Mouse (Mus musculus): ENCODE measurements around the gene Cbx2. TPM values are rescaled to one million over a fixed set of nuclear protein-coding genes. Genes with fewer than 3 reads are reported as not detected.
A peak's percentile ranks its signal among the peaks of the same experiment; 100 is the strongest.

Gene Cbx2
- polyA plus RNA-seq, 1 experiment from 2014 or later, result 5.7 TPM

GRCm38 (mm10) chr11:118992781-118993180 lies 30.0 kb upstream of the Cbx2 start:
- H3K36me3 ChIP-seq (ENCODE audit: control insufficient read depth, insufficient read depth, low read length), result no peaks in the 10 kb centered on the region
- H3K9me3 ChIP-seq (ENCODE audit: control insufficient read depth, low read length), result no peaks in the 10 kb centered on the region
- no peak for ATAC-seq (ENCODE audit: low read depth)
- no peaks in the 10 kb centered on the region for H3K27me3 ChIP-seq (ENCODE audit: control insufficient read depth, insufficient read depth, low read length)
- H3K4me2 ChIP-seq (ENCODE audit: low read depth, low read length), result no peak overlapping the region
- H3K4me1 ChIP-seq (ENCODE audit: control insufficient read depth, insufficient read depth, low read length), result no peaks in the 10 kb centered on the region
- H3K27ac ChIP-seq (ENCODE audit: low read depth, low read length), result no peak overlapping the region
- H3K9ac ChIP-seq (replicated peaks; ENCODE audit: low read depth, low read length), result no peak overlapping the region
- H3K4me3 ChIP-seq (ENCODE audit: low read depth, low read length), result no peak overlapping the region
- WGBS, result 80% methylated on average over 3 of the region's 3 CpGs

GRCm38 (mm10) chr11:118995448-118995847 lies 27.3 kb upstream of the Cbx2 start:
- Histone ChIP-seq H3K36me3 (ENCODE audit: control insufficient read depth, insufficient read depth, low read length) (no peaks in the 10 kb centered on the region), H3K27ac (ENCODE audit: low read depth, low read length) (no peak overlapping the region), H3K4me2 (ENCODE audit: low read depth, low read length) (no peak overlapping the region), H3K4me1 (ENCODE audit: control insufficient read depth, insufficient read depth, low read length) (peaks cover 15% of the 10 kb centered on the region), H3K27me3 (ENCODE audit: control insufficient read depth, insufficient read depth, low read length) (no peaks in the 10 kb centered on the region), H3K9ac (replicated peaks; ENCODE audit: low read depth, low read length) (no peak overlapping the region), H3K9me3 (ENCODE audit: control insufficient read depth, low read length) (no peaks in the 10 kb centered on the region), H3K4me3 (ENCODE audit: low read depth, low read length) (no peak overlapping the region)
- WGBS, result 30% methylated on average over 4 of the region's 4 CpGs
- ATAC-seq (ENCODE audit: low read depth), result no peak

DNA sequence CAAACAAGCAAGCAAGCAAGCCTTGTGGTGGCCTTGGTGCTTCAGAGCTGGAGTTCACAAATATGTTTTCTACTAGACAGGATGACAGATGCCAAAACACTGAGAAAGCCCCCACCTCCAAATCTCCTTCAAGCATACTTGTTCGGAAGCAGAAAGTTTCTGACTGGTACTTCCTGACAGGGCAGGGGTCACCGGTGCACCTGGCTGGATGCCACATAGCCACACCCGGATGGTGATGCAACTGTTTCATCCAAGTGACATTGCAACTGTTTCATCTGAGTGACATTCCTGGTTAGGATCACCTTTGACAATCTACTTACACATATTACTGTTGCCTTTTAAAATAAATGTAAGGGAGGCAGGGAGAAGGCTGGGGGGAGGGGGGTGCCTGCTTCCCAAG lies 25.6 kb upstream of the Cbx2 start:
- Histone ChIP-seq H3K27me3 (ENCODE audit: control insufficient read depth, insufficient read depth, low read length) (no peaks in the 10 kb centered on the region), H3K9ac (replicated peaks; ENCODE audit: low read depth, low read length) (no peak overlapping the region), H3K27ac (ENCODE audit: low read depth, low read length) (no peak overlapping the region), H3K36me3 (ENCODE audit: control insufficient read depth, insufficient read depth, low read length) (no peaks in the 10 kb centered on the region), H3K9me3 (ENCODE audit: control insufficient read depth, low read length) (no peaks in the 10 kb centered on the region), H3K4me3 (ENCODE audit: low read depth, low read length) (no peak overlapping the region), H3K4me1 (ENCODE audit: control insufficient read depth, insufficient read depth, low read length) (peaks cover 15% of the 10 kb centered on the region), H3K4me2 (ENCODE audit: low read depth, low read length) (no peak overlapping the region)
- ATAC-seq (ENCODE audit: low read depth), result no peak
- 84% methylated on average over 3 of the region's 3 CpGs for WGBS

DNA sequence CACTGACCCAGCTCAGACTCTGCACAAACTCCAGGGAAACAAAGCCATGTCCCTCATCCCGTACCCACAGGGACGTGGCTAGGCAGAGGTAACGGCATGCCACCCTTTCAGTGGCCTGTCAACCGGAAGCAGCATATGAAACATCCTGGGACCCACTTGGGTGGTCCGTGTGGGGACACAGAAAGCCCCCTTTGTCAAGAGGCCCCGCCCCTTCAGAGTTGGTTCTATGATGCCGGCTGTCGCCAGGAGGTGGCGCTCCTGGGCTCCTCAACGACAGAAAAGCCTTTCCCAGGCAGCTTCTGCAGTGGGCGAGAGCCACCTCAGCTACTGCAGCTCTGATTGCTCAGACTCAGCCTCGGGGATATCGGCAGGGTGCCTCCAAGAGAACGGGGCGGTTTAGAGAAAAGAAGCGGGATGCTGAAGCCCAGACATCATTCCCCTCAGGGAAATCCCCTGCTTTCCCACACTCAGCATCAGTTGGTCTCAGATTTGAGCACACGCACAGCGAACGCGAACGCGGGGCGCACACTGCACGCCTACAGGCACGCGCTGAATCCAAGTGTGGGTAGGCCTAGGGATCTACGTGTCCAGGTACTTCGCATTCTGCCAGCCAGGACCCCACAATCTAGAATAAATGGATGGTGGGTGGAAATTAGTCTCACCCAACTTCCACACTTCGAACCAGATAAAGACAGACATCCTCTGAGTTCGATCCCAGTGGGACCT lies 24.1 kb upstream of the Cbx2 start:
- no peaks in the 10 kb centered on the region for H3K36me3 ChIP-seq (ENCODE audit: control insufficient read depth, insufficient read depth, low read length)
- ATAC-seq (ENCODE audit: low read depth), result peak; percentile 74
- H3K4me3 ChIP-seq (ENCODE audit: low read depth, low read length), result peak overlapping the region; percentile 18; the same call in 1 of the 2 replicates
- H3K9ac ChIP-seq (replicated peaks; ENCODE audit: low read depth, low read length), result peak overlapping the region; percentile 25; the same call in 1 of the 2 replicates
- 8% methylated on average over 30 of the region's 30 CpGs for WGBS
- H3K4me2 ChIP-seq (ENCODE audit: low read depth, low read length), result peak overlapping the region; percentile 42
- peak overlapping the region; percentile 78 for H3K27ac ChIP-seq (ENCODE audit: low read depth, low read length)
- no peaks in the 10 kb centered on the region for H3K27me3 ChIP-seq (ENCODE audit: control insufficient read depth, insufficient read depth, low read length)
- H3K4me1 ChIP-seq (ENCODE audit: control insufficient read depth, insufficient read depth, low read length), result peaks cover 15% of the 10 kb centered on the region
- H3K9me3 ChIP-seq (ENCODE audit: control insufficient read depth, low read length), result no peaks in the 10 kb centered on the region

- 2% methylated on average over 26 of the region's 26 CpGs for WGBS
- Histone ChIP-seq H3K27me3 (ENCODE audit: control insufficient read depth, insufficient read depth, low read length) (no peaks in the 10 kb centered on the region), H3K9ac (replicated peaks; ENCODE audit: low read depth, low read length) (0 out of 2 replicates have a peak overlapping the region, but pooled peaks have one; percentile 12), H3K36me3 (ENCODE audit: control insufficient read depth, insufficient read depth, low read length) (no peaks in the 10 kb centered on the region), H3K4me2 (ENCODE audit: low read depth, low read length) (peak overlapping the region; percentile 42), H3K4me1 (ENCODE audit: control insufficient read depth, insufficient read depth, low read length) (peaks cover 15% of the 10 kb centered on the region), H3K4me3 (ENCODE audit: low read depth, low read length) (no peak overlapping the region), H3K9me3 (ENCODE audit: control insufficient read depth, low read length) (no peaks in the 10 kb centered on the region), H3K27ac (ENCODE audit: low read depth, low read length) (peak overlapping the region; percentile 78)
- peak; percentile 57 for ATAC-seq (ENCODE audit: low read depth)
Measured at GRCm38 (mm10) chr11:118999361-118999804, 23.4 kb upstream of the Cbx2 start.

DNA sequence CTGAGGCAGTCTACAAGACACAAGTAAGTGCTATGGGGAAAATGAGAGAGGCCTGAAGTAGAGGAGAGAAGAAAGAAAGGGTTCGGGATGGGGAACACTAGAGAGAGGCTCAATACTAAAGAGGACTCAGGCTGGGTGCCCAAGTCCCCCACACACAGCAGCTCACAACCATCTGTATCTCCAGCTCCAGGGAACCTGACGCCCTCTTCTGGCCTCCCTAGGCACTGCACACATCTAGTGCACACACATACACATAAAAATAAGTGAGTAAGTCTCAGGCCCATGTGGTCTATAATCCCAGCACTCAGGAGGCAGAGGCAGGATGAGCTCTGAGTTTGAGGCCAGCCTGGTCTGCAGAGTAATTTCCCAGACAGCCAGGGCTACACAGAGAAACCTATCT lies 21.9 kb upstream of the Cbx2 start:
- H3K27ac ChIP-seq (ENCODE audit: low read depth, low read length), result no peak overlapping the region
- WGBS, result 72% methylated on average over 2 of the region's 2 CpGs
- ATAC-seq (ENCODE audit: low read depth), result no peak

DNA sequence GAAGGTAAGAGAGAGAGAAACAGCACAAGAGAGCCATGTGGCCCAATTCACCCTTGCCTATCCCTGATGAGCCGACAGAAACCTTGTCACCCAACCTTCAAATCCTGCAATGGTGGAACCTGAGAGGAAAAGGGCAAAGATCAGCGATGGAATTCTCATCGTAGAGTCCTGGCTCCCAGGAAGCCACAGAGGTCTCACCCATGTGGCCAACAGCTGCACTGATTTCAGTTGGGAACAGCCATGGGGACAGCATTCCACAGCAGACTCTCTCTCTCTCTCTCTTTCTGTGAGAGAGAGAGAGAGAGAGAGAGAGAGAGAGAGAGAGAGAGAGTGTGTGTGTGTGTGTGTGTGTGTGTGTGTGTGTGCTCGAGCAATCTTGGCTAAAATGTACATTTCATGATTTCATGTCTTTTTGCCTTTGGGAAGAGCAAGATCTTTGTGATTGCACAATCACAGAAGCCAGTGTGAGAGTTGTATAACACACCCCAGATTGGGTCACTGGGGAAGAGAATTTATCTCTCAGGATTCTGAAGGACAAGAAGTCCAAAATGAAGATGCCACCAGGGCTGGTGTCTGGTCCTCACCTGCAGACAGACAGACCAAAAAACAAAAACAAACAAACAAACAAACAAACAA lies 21.2 kb upstream of the Cbx2 start:
- Histone ChIP-seq H3K9me3 (ENCODE audit: control insufficient read depth, low read length) (no peaks in the 10 kb centered on the region), H3K27me3 (ENCODE audit: control insufficient read depth, insufficient read depth, low read length) (no peaks in the 10 kb centered on the region), H3K4me2 (ENCODE audit: low read depth, low read length) (no peak overlapping the region), H3K4me3 (ENCODE audit: low read depth, low read length) (no peak overlapping the region), H3K9ac (replicated peaks; ENCODE audit: low read depth, low read length) (no peak overlapping the region), H3K36me3 (ENCODE audit: control insufficient read depth, insufficient read depth, low read length) (no peaks in the 10 kb centered on the region), H3K27ac (ENCODE audit: low read depth, low read length) (no peak overlapping the region), H3K4me1 (ENCODE audit: control insufficient read depth, insufficient read depth, low read length) (peaks cover 15% of the 10 kb centered on the region)
- whole genome bisulfite sequencing, result 79% methylated on average over 4 of the region's 4 CpGs
- no peak for ATAC-seq (ENCODE audit: low read depth)

More for the DNA sequence above, 21.9 kb upstream of the Cbx2 start:
- Histone ChIP-seq H3K27me3 (ENCODE audit: control insufficient read depth, insufficient read depth, low read length) (no peaks in the 10 kb centered on the region), H3K4me2 (ENCODE audit: low read depth, low read length) (no peak overlapping the region), H3K4me1 (ENCODE audit: control insufficient read depth, insufficient read depth, low read length) (peaks cover 15% of the 10 kb centered on the region), H3K4me3 (ENCODE audit: low read depth, low read length) (no peak overlapping the region), H3K9me3 (ENCODE audit: control insufficient read depth, low read length) (no peaks in the 10 kb centered on the region), H3K9ac (replicated peaks; ENCODE audit: low read depth, low read length) (no peak overlapping the region), H3K36me3 (ENCODE audit: control insufficient read depth, insufficient read depth, low read length) (no peaks in the 10 kb centered on the region)

DNA sequence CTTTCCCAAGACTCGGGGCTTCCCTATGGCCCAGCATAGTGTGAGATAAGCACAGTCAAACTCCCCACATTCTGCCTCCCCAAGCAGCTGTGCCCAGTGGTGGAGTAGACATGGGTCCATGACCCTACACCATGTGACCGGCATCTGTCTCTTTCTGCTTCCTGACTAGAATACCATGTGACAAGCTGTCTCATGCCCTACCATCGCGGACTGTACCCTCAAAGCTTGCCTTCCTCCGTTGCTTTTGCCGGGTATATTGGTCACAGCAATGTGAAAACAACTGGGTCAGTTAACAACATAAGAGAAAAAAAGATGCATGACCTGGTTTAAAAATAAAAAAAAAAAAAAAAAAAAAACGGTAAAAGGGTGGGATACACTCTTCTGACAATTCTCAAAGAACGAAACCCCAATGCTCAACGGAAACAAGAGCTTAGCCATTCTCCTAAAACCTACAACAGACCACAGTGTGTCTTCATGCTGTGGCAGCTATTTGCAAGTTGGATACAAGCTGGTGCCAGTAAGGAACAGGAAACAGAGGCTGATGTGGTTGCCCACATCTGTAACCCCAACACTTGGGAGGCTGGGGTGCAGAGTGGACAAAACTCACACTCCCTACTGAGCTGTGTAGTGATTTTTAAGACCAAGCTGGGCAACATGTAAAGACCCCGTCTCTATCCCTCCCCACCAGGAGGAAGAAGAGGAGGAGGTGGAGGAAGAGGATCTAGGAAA lies 17.1 kb upstream of the Cbx2 start:
- WGBS, result 93% methylated on average over 10 of the region's 10 CpGs
- H3K27me3 ChIP-seq (ENCODE audit: control insufficient read depth, insufficient read depth, low read length), result no peaks in the 10 kb centered on the region
- ATAC-seq (ENCODE audit: low read depth), result no peak
- H3K4me1 ChIP-seq (ENCODE audit: control insufficient read depth, insufficient read depth, low read length), result no peaks in the 10 kb centered on the region
- no peak overlapping the region for H3K4me3 ChIP-seq (ENCODE audit: low read depth, low read length)
- no peaks in the 10 kb centered on the region for H3K36me3 ChIP-seq (ENCODE audit: control insufficient read depth, insufficient read depth, low read length)
- H3K27ac ChIP-seq (ENCODE audit: low read depth, low read length), result no peak overlapping the region
- H3K4me2 ChIP-seq (ENCODE audit: low read depth, low read length), result no peak overlapping the region
- H3K9me3 ChIP-seq (ENCODE audit: control insufficient read depth, low read length), result no peaks in the 10 kb centered on the region
- no peak overlapping the region for H3K9ac ChIP-seq (replicated peaks; ENCODE audit: low read depth, low read length)

DNA sequence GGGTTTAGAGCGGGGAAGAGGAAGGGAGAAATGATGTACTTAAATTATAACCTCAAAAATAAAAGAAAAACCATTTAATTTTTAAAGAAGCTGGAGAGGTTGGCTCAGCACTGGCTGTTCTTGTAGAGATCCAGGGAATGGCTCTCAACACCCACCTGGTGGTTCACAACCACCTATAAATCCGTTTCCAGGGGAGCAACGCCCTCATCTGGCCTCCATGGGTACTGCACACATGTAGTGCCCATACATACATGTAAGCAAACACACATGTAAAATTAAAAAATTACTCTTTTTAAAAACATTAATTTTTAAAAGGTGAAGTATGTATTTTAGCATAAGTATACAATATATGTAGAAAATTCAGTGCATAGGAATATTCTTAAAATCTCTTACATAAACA lies 16.3 kb upstream of the Cbx2 start:
- no peaks in the 10 kb centered on the region for H3K27me3 ChIP-seq (ENCODE audit: control insufficient read depth, insufficient read depth, low read length)
- no peaks in the 10 kb centered on the region for H3K36me3 ChIP-seq (ENCODE audit: control insufficient read depth, insufficient read depth, low read length)
- ATAC-seq (ENCODE audit: low read depth), result no peak
- no peaks in the 10 kb centered on the region for H3K4me1 ChIP-seq (ENCODE audit: control insufficient read depth, insufficient read depth, low read length)
- H3K9ac ChIP-seq (replicated peaks; ENCODE audit: low read depth, low read length), result no peak overlapping the region
- no peak overlapping the region for H3K27ac ChIP-seq (ENCODE audit: low read depth, low read length)
- no peak overlapping the region for H3K4me3 ChIP-seq (ENCODE audit: low read depth, low read length)
- H3K4me2 ChIP-seq (ENCODE audit: low read depth, low read length), result no peak overlapping the region
- WGBS, result 60% methylated on average over 3 of the region's 3 CpGs
- H3K9me3 ChIP-seq (ENCODE audit: control insufficient read depth, low read length), result no peaks in the 10 kb centered on the region

Data from neural tube, embryonic 14.5 days (tissue).